Mouse (Mus musculus): ENCODE measurements around the gene Gdpd3.

The Gdpd3 gene

DNA sequence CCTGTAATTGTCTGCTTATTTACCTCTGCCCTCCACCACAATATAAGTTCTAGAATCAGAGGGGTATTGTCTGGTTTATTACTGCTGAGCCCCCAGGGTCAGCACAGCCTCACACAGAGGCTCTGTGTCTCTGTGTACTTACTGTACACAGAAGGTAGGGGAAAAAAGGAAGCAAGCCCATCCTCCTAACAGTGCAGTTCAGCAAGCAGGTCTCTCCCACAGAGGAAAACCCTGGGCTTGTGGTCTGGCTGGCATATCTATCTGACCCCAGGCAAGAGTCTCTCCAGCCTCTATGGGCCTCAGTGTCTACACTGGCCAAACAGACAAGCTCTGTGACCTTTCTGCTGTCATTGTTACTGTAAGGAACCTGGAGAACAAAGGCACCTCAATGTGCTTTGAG lies 37.6 kb downstream of the Gdpd3 start:
- DNase-seq (ENCODE audit: low spot score in 2 of 2): no peak

DNA sequence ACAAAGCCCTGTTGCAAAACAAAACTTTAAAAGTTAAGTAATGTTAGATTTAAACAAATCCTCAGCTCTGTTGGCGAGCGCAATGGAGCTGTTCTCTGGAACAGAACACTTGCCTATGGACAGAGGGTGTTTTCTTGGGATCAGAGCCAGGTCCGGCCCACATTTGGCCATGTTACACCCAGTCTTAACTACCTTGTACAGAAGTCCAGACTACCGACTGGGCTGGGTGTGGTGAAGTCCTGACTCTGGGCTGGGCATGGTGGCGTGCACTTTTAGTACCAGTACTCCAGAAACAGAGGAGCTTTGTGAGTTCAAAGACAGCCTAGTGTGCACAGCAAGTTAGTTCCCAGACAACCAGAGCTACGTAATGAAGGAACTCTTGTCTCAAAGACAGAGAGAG lies 40.8 kb downstream of the Gdpd3 start:
- DNase-seq (ENCODE audit: low spot score in 2 of 2): no peak

DNA sequence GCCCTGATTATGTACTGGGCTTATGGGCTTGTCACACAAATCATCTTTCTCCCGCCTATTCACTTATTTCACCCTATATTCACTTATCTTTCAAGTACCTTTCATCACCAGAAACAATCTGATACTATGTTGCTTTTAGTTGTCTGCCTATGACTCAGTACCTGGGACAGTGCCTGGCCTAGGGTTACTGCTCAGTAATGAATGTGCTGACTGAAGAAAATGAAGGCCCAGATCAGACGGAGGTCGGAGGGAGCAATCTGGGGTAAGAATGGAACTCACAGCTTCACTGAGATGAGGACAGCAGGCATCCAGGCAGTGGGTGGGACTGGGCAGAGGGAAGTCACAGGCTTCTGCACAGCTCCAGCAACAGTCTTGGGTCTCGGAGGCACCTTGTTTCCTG lies 41.3 kb downstream of the Gdpd3 start:
- no peak for DNase-seq (ENCODE audit: low spot score in 2 of 2)

DNA sequence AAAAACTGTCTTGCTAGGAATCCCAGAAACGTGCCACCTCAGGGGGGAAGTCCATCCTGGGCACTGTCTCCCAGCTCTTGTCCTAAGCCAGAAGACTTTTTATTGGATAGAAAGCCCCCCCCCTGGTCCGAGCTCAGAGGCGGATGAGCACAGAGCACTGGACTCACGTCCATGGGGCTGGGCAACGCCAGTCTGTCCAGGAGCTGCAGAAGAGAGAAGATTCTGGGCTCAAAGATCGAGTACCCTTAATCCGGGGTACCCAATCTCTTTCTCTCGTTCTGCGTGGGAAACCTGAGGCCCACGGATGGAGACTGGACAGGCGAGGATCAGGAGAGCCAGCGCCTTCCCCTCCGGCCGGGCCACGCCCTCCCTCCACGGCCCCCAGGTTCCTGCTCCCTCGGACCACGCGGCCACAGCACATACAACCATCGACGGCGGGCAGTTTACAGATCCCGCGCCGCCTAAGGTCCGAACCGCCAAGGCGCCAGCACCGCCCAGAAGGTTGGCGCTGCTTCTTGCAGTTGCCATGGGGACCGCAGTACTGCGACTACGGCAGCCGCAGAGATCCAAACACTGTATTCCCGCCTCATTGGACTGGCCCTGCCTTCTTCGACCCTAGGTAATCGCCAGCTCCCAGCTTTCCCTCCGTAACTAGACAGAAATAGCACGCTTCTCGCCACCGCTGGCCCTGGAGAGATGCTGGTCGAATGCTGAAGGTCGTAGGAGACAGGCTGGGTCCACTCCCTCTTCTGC lies 42.7 kb downstream of the Gdpd3 start:
- peak; percentile 92 to 95 for DNase-seq (ENCODE audit: low spot score in 2 of 2)

DNA sequence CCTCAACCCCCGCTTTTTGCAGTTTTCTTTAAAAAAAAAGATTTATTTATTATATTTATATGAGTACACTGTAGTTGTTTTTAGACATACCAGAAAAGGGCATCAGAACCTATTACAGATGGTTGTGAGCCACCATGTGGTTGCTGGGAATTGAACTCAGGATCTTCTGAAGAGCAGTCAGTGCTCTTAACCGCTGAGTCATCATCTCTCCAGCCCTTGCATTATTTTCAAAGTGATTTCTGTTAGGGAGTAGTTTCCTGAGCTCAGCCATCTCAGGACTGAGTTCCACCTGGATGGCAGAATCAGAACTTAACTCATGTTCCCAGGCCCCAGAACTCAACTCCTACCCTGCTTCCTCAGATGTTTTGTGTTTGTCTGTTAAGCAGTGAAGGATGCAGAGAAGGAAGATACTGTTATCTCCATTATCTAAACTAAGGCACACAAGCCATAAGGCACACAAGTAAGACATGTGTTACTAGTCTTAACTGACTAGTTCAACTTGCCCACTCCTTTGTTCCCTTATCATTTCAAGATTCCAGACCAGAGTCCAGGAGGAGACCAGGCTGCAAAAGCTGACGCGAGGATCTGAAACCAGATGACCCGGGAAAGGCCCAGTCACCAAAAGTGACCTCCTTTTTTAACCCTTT lies 43.7 kb downstream of the Gdpd3 start:
- no peak for DNase-seq (ENCODE audit: low spot score in 2 of 2)

DNA sequence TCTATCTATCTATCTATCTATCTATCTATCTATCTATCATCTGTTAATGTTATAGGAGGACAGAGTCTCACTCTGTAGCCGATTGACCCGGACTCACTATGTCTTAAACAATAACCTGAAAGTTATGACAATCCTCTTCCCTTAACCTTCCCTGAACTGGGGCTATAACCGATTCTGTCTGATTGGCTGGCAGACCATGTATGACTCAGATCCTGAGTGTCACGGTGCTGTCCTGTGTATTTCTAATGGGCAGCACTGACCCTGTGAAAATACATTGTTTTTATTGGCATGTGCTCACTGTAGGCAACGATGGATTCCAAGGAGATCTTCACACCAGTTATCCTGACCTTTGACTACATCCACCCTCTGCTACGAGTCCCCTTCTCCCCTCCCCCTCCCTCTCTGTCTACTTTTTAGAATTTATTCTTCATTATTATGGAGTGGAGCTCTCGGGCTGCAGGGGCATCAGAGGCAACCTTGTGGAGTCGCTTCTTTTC lies 49.6 kb downstream of the Gdpd3 start:
- no peak for DNase-seq (ENCODE audit: low spot score in 2 of 2)

DNA sequence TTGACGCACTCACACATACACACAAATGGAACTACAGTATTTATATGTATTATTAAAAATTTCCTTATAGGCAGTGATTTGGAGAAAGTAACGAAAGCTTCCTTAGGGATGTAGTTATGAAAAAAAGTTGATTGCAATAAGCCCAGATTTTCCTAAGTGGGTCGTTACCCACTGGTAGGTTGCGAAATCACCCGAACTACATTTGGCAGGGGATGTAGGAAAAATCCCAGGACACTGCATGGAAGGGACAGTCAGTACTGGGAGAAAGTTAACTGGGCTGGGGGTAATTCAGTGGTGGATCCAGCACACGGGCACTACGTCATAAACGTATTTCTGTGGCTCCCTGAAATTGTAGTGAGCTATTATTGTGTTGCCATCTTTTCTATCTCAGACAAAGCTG lies 50.4 kb downstream of the Gdpd3 start:
- no peak for DNase-seq (ENCODE audit: low spot score in 2 of 2)

DNA sequence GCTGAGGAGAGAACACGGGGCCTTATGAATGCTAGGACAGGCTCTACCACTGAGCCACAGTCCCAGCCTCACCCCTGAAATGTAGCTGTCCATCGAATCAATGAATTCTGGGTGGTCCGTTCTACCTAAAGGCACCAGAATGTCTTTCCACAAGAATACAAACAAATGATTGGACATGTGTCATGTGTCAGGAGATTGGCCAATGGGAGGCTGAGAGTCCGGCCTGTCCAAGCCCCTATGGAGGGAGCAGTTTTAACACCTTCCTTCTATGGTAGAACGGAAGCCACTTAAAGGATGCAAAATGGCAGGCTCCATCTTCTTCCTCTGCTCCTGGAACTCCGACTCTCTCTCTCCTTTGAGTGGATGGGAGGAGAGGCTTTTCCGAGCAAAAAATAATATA lies 51.5 kb downstream of the Gdpd3 start:
- no peak for DNase-seq (ENCODE audit: low spot score in 2 of 2)

DNA sequence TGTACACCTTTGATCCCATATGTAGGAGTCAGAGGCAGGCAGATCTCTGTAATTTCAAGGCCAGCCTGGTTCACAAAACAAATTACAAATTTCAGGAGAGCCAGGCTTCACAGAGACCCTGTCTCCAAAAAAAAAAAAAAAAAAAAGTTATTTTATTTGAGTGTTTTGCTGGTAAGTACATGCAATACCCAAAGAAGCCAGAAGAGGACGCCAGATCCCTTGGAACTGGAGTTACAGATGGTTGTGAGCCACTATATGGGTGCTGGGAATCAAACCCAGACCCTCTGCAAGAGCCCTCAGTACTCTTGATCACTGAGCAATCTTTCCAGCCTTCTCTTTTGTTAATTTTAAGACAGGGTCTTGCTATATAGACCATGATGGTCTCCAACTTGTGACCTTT lies 52.7 kb downstream of the Gdpd3 start:
- DNase-seq (ENCODE audit: low spot score in 2 of 2): no peak

DNA sequence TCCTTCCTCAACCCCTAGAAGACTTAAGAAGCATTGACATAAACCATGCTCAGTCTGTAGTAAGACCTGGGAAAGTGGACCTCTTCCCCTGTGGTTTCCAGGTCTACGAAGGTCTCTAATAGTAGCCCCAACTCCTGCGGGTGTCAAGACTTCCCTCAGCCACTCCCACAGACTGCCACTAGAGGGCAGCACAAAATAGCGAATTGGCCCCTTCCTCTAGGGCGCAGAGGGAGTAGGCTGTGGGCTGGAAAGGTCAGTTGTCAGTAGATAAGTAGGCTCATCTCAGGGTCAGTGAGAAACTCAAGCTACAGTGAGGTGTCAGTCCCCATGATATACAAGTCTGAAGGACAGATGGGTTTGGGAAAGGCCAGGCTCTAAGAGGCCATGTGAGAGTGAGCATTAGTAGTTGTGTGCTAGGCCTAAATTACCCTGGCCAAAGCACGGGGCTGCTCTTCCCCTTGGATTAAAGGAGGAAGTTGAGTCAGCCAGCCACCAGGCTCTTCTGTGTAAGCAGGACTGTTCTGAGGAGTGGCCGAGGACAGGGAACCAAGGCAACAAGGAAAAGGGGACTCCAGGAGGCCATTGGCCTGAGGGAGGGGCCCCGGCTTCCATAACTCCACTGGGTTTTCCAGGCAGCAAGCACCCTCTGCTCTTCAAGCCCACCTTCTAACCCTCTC lies 55.8 kb downstream of the Gdpd3 start:
- peak; percentile 76 to 82 for DNase-seq (ENCODE audit: low spot score in 2 of 2)

DNA sequence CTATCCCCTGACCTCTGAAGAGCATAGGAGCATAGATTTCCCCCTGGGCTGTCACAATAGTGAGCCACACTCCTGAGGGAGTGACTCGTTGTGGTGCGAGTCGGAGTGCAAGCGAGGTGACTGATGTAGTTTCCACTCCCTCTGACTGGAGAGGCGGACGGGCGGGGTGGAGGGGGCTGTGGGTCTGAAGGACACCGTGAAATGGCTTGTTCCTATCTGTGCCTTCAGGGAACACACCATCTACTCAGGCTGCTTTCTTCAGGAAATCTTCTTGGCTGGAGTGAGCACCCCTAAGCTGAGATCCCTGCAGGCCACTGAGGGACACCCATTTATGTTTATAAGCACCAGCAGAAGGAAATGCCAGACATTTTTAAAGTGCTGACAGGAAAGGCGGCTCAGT lies 56.6 kb downstream of the Gdpd3 start:
- peak in 1 of 2 experiments; percentile 36 for DNase-seq (ENCODE audit: low spot score in 2 of 2)

DNA sequence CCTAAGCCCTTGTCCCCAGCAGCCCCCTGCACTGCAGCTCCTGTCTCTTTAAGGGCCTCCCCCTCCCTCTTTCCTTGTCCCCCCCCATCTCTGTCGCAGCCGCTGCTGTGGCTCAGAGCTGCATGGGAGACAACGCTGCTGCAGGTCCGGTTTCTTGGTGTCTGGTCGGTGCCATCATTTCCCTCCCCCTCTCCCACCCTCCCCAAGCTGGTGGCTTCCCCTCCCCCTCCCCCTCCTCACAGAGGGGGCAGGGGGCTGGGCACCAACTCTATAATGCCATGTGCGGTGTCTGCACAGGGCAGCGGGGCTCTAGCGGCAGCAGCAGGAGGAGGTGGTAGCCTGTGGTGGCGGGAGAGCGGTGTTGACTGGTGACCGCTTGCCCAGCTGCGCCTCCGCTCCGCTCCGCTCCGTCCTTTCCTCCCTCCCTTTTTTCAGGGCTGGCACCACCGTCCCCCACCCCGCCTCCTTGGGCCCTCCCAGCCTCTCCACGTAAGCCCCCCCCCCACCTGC lies 57.1 kb downstream of the Gdpd3 start:
- DNase-seq (ENCODE audit: low spot score in 2 of 2): peak in 1 of 2 experiments; percentile 25

DNA sequence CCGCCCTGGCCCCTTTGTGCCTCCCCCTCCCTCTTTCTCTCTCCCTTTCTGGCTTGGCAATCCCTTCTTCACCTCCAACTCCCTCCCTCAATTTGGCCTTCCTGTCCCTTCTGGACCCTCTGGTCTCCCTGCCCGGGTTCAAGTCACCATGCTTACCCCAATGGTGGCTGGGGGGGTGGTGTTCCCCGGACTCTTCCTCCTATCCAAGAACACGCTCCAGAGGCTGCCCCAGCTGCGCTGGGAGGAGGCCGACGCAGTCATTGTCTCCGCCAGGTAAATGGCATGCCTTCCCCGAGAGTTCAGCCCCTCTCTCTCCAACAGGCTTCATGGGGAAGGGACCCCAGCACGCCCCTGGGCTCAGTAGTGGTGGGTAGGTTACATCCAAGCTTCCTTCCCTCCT lies 57.8 kb downstream of the Gdpd3 start:
- no peak for DNase-seq (ENCODE audit: low spot score in 2 of 2)
